Mouse (Mus musculus): ENCODE measurements around the gene Hic1. TPM values are rescaled to one million over a fixed set of nuclear protein-coding genes. Genes with fewer than 3 reads are reported as not detected.

Gene Hic1
- polyA plus RNA-seq, 1 experiment from 2014 or later = 2.5 TPM

GRCm38 (mm10) chr11:75173799-75174165, 4.5 kb upstream of the Hic1 start:
- Histone ChIP-seq H3K4me2 (peak overlapping the region; percentile 93), H3K4me3 (ENCODE audit: low read depth, low read length) (peak overlapping the region; percentile 67), H3K36me3 (ENCODE audit: control insufficient read depth, insufficient read depth, low read length) (no peaks in the 10 kb centered on the region; the same call in 1 of the 2 replicates), H3K4me1 (ENCODE audit: control insufficient read depth, insufficient read depth, low read length) (peaks cover 47% of the 10 kb centered on the region), H3K27me3 (ENCODE audit: control insufficient read depth, insufficient read depth, low read length) (peaks cover 53% of the 10 kb centered on the region), H3K27ac (ENCODE audit: low read depth, low read length) (no peak overlapping the region), H3K9me3 (replicated peaks; ENCODE audit: control insufficient read depth, low read length) (no peaks in the 10 kb centered on the region), H3K9ac (ENCODE audit: low read depth, low read length) (no peak overlapping the region; the same call in 1 of the 2 replicates)
- 3% methylated on average over 15 of the region's 15 CpGs for WGBS (ENCODE audit: insufficient replicate concordance)
- ATAC-seq (replicated peaks; ENCODE audit: insufficient number of reproducible peaks, low FRiP score, low TSS enrichment) = no peak

GRCm38 (mm10) chr11:75173095-75173798, 3.9 kb upstream of the Hic1 start:
- Histone ChIP-seq H3K9ac (ENCODE audit: low read depth, low read length) (peak overlapping the region; percentile 52), H3K27me3 (ENCODE audit: control insufficient read depth, insufficient read depth, low read length) (peaks cover 56% of the 10 kb centered on the region), H3K4me1 (ENCODE audit: control insufficient read depth, insufficient read depth, low read length) (peaks cover 46% of the 10 kb centered on the region), H3K4me2 (peak overlapping the region; percentile 93), H3K9me3 (replicated peaks; ENCODE audit: control insufficient read depth, low read length) (no peaks in the 10 kb centered on the region), H3K4me3 (ENCODE audit: low read depth, low read length) (peak overlapping the region; percentile 67), H3K36me3 (ENCODE audit: control insufficient read depth, insufficient read depth, low read length) (no peaks in the 10 kb centered on the region; the same call in 1 of the 2 replicates), H3K27ac (ENCODE audit: low read depth, low read length) (no peak overlapping the region)
- ATAC-seq (replicated peaks; ENCODE audit: insufficient number of reproducible peaks, low FRiP score, low TSS enrichment) = peak; percentile 50
- under 1% methylated on average over 71 of the region's 71 CpGs for WGBS (ENCODE audit: insufficient replicate concordance)

GRCm38 (mm10) chr11:75172151-75173094, 3.1 kb upstream of the Hic1 start:
- Histone ChIP-seq H3K27me3 (ENCODE audit: control insufficient read depth, insufficient read depth, low read length) (peaks cover 63% of the 10 kb centered on the region), H3K9ac (ENCODE audit: low read depth, low read length) (peak overlapping the region; percentile 52; the same call in 1 of the 2 replicates), H3K36me3 (ENCODE audit: control insufficient read depth, insufficient read depth, low read length) (no peaks in the 10 kb centered on the region; the same call in 1 of the 2 replicates), H3K9me3 (replicated peaks; ENCODE audit: control insufficient read depth, low read length) (no peaks in the 10 kb centered on the region), H3K27ac (ENCODE audit: low read depth, low read length) (no peak overlapping the region), H3K4me2 (peak overlapping the region; percentile 93), H3K4me1 (ENCODE audit: control insufficient read depth, insufficient read depth, low read length) (peaks cover 48% of the 10 kb centered on the region), H3K4me3 (ENCODE audit: low read depth, low read length) (peak overlapping the region; percentile 67)
- 1% methylated on average over 75 of the region's 75 CpGs for WGBS (ENCODE audit: insufficient replicate concordance)
- ATAC-seq (replicated peaks; ENCODE audit: insufficient number of reproducible peaks, low FRiP score, low TSS enrichment) = no peak; the same call in 1 of the 2 replicates

- H3K27me3 ChIP-seq (ENCODE audit: control insufficient read depth, insufficient read depth, low read length) = peaks cover 74% of the 10 kb centered on the region
- no peak for ATAC-seq (replicated peaks; ENCODE audit: insufficient number of reproducible peaks, low FRiP score, low TSS enrichment)
- no peak overlapping the region for H3K9ac ChIP-seq (ENCODE audit: low read depth, low read length)
- peak overlapping the region; percentile 46; the same call in 1 of the 2 replicates for H3K4me3 ChIP-seq (ENCODE audit: low read depth, low read length)
- H3K36me3 ChIP-seq (ENCODE audit: control insufficient read depth, insufficient read depth, low read length) = no peaks in the 10 kb centered on the region; the same call in 1 of the 2 replicates
- 6% methylated on average over 17 of the region's 17 CpGs for WGBS (ENCODE audit: insufficient replicate concordance)
- H3K27ac ChIP-seq (ENCODE audit: low read depth, low read length) = no peak overlapping the region
- H3K4me1 ChIP-seq (ENCODE audit: control insufficient read depth, insufficient read depth, low read length) = peaks cover 59% of the 10 kb centered on the region
- H3K4me2 ChIP-seq = peak overlapping the region; percentile 93
- no peaks in the 10 kb centered on the region for H3K9me3 ChIP-seq (replicated peaks; ENCODE audit: control insufficient read depth, low read length)
These were observed 2.0 kb upstream of the Hic1 start for GRCm38 (mm10) chr11:75171186-75171865.

GRCm38 (mm10) chr11:75170136-75170751, 925 bp upstream of the Hic1 start:
- ATAC-seq (replicated peaks; ENCODE audit: insufficient number of reproducible peaks, low FRiP score, low TSS enrichment) = peak; percentile 15

GRCm38 (mm10) chr11:75168590-75169361, 543 bp downstream of the Hic1 start:
- Histone ChIP-seq H3K36me3 (ENCODE audit: control insufficient read depth, insufficient read depth, low read length) (no peaks in the 10 kb centered on the region), H3K27ac (ENCODE audit: low read depth, low read length) (peak overlapping the region; percentile 51), H3K27me3 (ENCODE audit: control insufficient read depth, insufficient read depth, low read length) (peaks cover 95% of the 10 kb centered on the region), H3K9ac (ENCODE audit: low read depth, low read length) (peak overlapping the region; percentile 79), H3K4me2 (peak overlapping the region; percentile 99), H3K9me3 (replicated peaks; ENCODE audit: control insufficient read depth, low read length) (no peaks in the 10 kb centered on the region), H3K4me3 (ENCODE audit: low read depth, low read length) (peak overlapping the region; percentile 66), H3K4me1 (ENCODE audit: control insufficient read depth, insufficient read depth, low read length) (peaks cover 74% of the 10 kb centered on the region)
- WGBS (ENCODE audit: insufficient replicate concordance) = under 1% methylated on average over 77 of the region's 83 CpGs
- ATAC-seq (replicated peaks; ENCODE audit: insufficient number of reproducible peaks, low FRiP score, low TSS enrichment) = no peak

More at GRCm38 (mm10) chr11:75170136-75170751, 925 bp upstream of the Hic1 start:
- H3K27ac ChIP-seq (ENCODE audit: low read depth, low read length) = no peak overlapping the region
- H3K36me3 ChIP-seq (ENCODE audit: control insufficient read depth, insufficient read depth, low read length) = no peaks in the 10 kb centered on the region
- WGBS (ENCODE audit: insufficient replicate concordance) = 2% methylated on average over 37 of the region's 38 CpGs
- H3K4me2 ChIP-seq = peak overlapping the region; percentile 99
- peaks cover 70% of the 10 kb centered on the region for H3K4me1 ChIP-seq (ENCODE audit: control insufficient read depth, insufficient read depth, low read length)
- H3K9ac ChIP-seq (ENCODE audit: low read depth, low read length) = peak overlapping the region; percentile 28; the same call in 1 of the 2 replicates
- H3K27me3 ChIP-seq (ENCODE audit: control insufficient read depth, insufficient read depth, low read length) = peaks cover 81% of the 10 kb centered on the region
- peak overlapping the region; percentile 46 for H3K4me3 ChIP-seq (ENCODE audit: low read depth, low read length)
- no peaks in the 10 kb centered on the region for H3K9me3 ChIP-seq (replicated peaks; ENCODE audit: control insufficient read depth, low read length)

- Histone ChIP-seq H3K4me2 (peak overlapping the region; percentile 99), H3K4me3 (ENCODE audit: low read depth, low read length) (peak overlapping the region; percentile 66), H3K27me3 (ENCODE audit: control insufficient read depth, insufficient read depth, low read length) (peaks cover 89% of the 10 kb centered on the region), H3K9me3 (replicated peaks; ENCODE audit: control insufficient read depth, low read length) (no peaks in the 10 kb centered on the region), H3K27ac (ENCODE audit: low read depth, low read length) (peak overlapping the region; percentile 51), H3K4me1 (ENCODE audit: control insufficient read depth, insufficient read depth, low read length) (peaks cover 67% of the 10 kb centered on the region), H3K9ac (ENCODE audit: low read depth, low read length) (peak overlapping the region; percentile 79), H3K36me3 (ENCODE audit: control insufficient read depth, insufficient read depth, low read length) (no peaks in the 10 kb centered on the region; the same call in 1 of the 2 replicates)
- ATAC-seq (replicated peaks; ENCODE audit: insufficient number of reproducible peaks, low FRiP score, low TSS enrichment) = no peak
- WGBS (ENCODE audit: insufficient replicate concordance) = 5% methylated on average over 51 of the region's 63 CpGs
These were observed 1.4 kb downstream of the Hic1 start for GRCm38 (mm10) chr11:75167643-75168589.
